Mouse (Mus musculus): ENCODE measurements at regions not wholly inside any gene's neighbourhood (a gene's known extent, or its start where the extent isn't known, plus 50 kb on each side); places are given as distances from the start of the nearest gene placed in this dataset.

- DNase-seq (ENCODE audit: inconsistent age in 2 of 2, low spot score in 1 of 2), result peak in 1 of 2 experiments; percentile 46
Measured at GRCm38 (mm10) chr2:142964340-142964739, 63.0 kb upstream of the Kif16b start.

- DNase-seq (ENCODE audit: inconsistent age in 2 of 2, low spot score in 1 of 2), result peak; percentile 35 to 80
Measured at GRCm38 (mm10) chr2:142967250-142967649, 65.9 kb upstream of the Kif16b start.

GRCm38 (mm10) chr2:142980771-142981170 lies 79.4 kb upstream of the Kif16b start:
- DNase-seq (ENCODE audit: inconsistent age in 2 of 2, low spot score in 1 of 2), result no peak

GRCm38 (mm10) chr2:142988691-142989090 lies 74.1 kb upstream of the Snrpb2 start:
- no peak for DNase-seq (ENCODE audit: inconsistent age in 2 of 2, low spot score in 1 of 2)

GRCm38 (mm10) chr2:142996088-142996487 lies 66.8 kb upstream of the Snrpb2 start:
- no peak for DNase-seq (ENCODE audit: inconsistent age in 2 of 2, low spot score in 1 of 2)

GRCm38 (mm10) chr2:143002874-143003273 lies 60.0 kb upstream of the Snrpb2 start:
- no peak for DNase-seq (ENCODE audit: inconsistent age in 2 of 2, low spot score in 1 of 2)

- DNase-seq (ENCODE audit: inconsistent age in 2 of 2, low spot score in 1 of 2), result no peak
Measured at GRCm38 (mm10) chr2:143003341-143003740, 59.5 kb upstream of the Snrpb2 start.

- no peak for DNase-seq (ENCODE audit: inconsistent age in 2 of 2, low spot score in 1 of 2)
Measured at GRCm38 (mm10) chr2:143011380-143011779, 51.5 kb upstream of the Snrpb2 start.
